Mouse (Mus musculus) retina, adult 2 months (tissue): ENCODE measurements around the gene Tbrg4.

ENCODE experiments used
- DNase-seq: peaks from one replicate; pipeline ENCODE4 v3.0.0-alpha.2; 2012; ENCODE audit warnings: low read depth, low spot score

Gene Tbrg4

GRCm38 (mm10) chr11:6590933-6591675 is 34.8 kb downstream of the Tbrg4 start:
- no peak for DNase-seq

- no peak for DNase-seq
Observed at GRCm38 (mm10) chr11:6589838-6590237, 36.0 kb downstream of the Tbrg4 start.

- DNase-seq = no peak
Observed at GRCm38 (mm10) chr11:6588295-6588694, 37.6 kb downstream of the Tbrg4 start.

GRCm38 (mm10) chr11:6587249-6587940 is 38.5 kb downstream of the Tbrg4 start:
- DNase-seq = no peak

- no peak for DNase-seq
Observed at GRCm38 (mm10) chr11:6586660-6587059, 39.2 kb downstream of the Tbrg4 start.

GRCm38 (mm10) chr11:6585748-6586147 is 40.1 kb downstream of the Tbrg4 start:
- DNase-seq = no peak

- no peak for DNase-seq
Observed at GRCm38 (mm10) chr11:6581560-6581959, 44.3 kb downstream of the Tbrg4 start.

GRCm38 (mm10) chr11:6580065-6580750 is 45.7 kb downstream of the Tbrg4 start:
- DNase-seq = no peak

GRCm38 (mm10) chr11:6579361-6579760 is 46.5 kb downstream of the Tbrg4 start:
- DNase-seq = no peak

- no peak for DNase-seq
Observed at GRCm38 (mm10) chr11:6576151-6576550, 49.7 kb downstream of the Tbrg4 start.

GRCm38 (mm10) chr11:6569410-6569777 is 56.5 kb downstream of the Tbrg4 start:
- no peak for DNase-seq

GRCm38 (mm10) chr11:6568584-6569409 is 57.1 kb downstream of the Tbrg4 start:
- DNase-seq = no peak

- DNase-seq = no peak
Observed at GRCm38 (mm10) chr11:6567951-6568350, 57.9 kb downstream of the Tbrg4 start.

- DNase-seq = no peak
Observed at GRCm38 (mm10) chr11:6566496-6566895, 59.4 kb downstream of the Tbrg4 start.
